Mouse (Mus musculus) left cerebral cortex, adult 18-20 months (tissue): ENCODE measurements at regions not wholly inside any gene's neighbourhood (a gene's known extent, or its start where the extent isn't known, plus 50 kb on each side); places are given as distances from the start of the nearest gene placed in this dataset.

Source experiments
- DNase-seq, 2 experiments: peaks; one replicate each; pipeline ENCODE4 v3.0.0; 2021 to 2022; ENCODE audit warnings: low spot score in 2 of 2, mixed read lengths in 1 of 2

GRCm38 (mm10) chr16:22750725-22751287, 60.6 kb downstream of the Crygs start:
- DNase-seq = no peak

- DNase-seq = no peak
Observed at GRCm38 (mm10) chr16:22744121-22744855, 67.1 kb downstream of the Crygs start.

GRCm38 (mm10) chr16:22743461-22743860, 67.9 kb downstream of the Crygs start:
- DNase-seq = no peak

- DNase-seq = no peak
Observed at GRCm38 (mm10) chr16:22741496-22741895, 69.9 kb downstream of the Crygs start.

- no peak for DNase-seq
Observed at GRCm38 (mm10) chr16:22734529-22735022, 76.8 kb downstream of the Crygs start.

- DNase-seq = no peak
Observed at GRCm38 (mm10) chr16:22733772-22734528, 76.9 kb upstream of the Dgkg start.

GRCm38 (mm10) chr16:22729096-22729495, 72.1 kb upstream of the Dgkg start:
- DNase-seq = no peak

- DNase-seq = peak; percentile 8 to 9
Observed at GRCm38 (mm10) chr16:22725261-22725660, 68.2 kb upstream of the Dgkg start.

GRCm38 (mm10) chr16:22723333-22723732, 66.3 kb upstream of the Dgkg start:
- no peak for DNase-seq

GRCm38 (mm10) chr16:22719791-22720190, 62.8 kb upstream of the Dgkg start:
- no peak for DNase-seq

GRCm38 (mm10) chr16:22719304-22719703, 62.3 kb upstream of the Dgkg start:
- DNase-seq = no peak

- DNase-seq = no peak
Observed at GRCm38 (mm10) chr16:22717462-22717861, 60.4 kb upstream of the Dgkg start.

GRCm38 (mm10) chr16:22716306-22716830, 59.3 kb upstream of the Dgkg start:
- DNase-seq = no peak

- no peak for DNase-seq
Observed at GRCm38 (mm10) chr16:22714315-22714714, 57.3 kb upstream of the Dgkg start.

- no peak for DNase-seq
Observed at GRCm38 (mm10) chr16:22708768-22709167, 51.7 kb upstream of the Dgkg start.
